Mouse (Mus musculus) thymus, postnatal 14 days (tissue): ENCODE data around the gene Gfra4.

Experiments
- DNase-seq: peaks from one replicate; pipeline ENCODE4 v3.0.0; 2021

The Gfra4 gene

DNA sequence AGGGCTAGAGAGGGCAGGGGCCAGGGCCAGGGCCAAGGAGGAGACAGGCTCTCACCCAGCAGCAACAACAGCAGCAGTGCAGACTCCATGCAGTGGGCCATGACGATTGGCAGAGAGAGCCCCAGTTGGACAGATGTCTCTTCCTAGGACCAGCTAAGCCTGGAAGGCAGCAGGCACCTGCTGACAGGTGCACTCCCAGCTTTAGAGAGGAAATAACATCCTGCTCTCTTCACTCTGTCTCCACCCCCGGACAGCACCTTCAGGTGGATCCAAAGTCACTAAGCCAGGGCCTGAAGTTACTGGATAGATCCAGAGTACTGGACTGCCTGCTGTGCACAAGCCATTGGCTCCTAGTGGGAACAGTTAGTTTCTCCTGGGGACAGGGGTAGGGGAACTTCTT, at the start of gene Gfra4:
Gene Gfra4 (minus strand): TSS at position 101 of the 400 bp plus-strand sequence.
- DNase-seq = no peak

DNA sequence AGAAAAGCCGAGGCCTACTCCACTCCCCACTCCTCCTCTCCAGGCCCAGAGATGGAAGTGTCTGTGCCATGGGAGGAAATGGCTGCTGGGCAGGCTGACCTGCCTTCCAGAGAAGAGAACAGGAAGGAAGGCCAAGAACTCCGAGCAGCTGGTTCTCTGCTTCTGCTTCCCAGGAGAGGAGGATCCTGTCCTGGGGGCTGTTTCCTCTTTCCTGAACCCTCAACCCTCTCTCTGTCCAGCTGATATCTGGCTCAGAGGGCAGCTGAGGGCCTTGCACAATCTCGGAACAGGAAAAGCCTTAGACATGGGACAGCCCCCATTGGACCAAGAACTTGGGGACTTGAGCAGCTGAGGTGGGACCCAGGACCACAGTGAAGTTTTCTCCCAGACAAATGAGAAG, 48.0 kb upstream of the Gfra4 start:
- DNase-seq = no peak

DNA sequence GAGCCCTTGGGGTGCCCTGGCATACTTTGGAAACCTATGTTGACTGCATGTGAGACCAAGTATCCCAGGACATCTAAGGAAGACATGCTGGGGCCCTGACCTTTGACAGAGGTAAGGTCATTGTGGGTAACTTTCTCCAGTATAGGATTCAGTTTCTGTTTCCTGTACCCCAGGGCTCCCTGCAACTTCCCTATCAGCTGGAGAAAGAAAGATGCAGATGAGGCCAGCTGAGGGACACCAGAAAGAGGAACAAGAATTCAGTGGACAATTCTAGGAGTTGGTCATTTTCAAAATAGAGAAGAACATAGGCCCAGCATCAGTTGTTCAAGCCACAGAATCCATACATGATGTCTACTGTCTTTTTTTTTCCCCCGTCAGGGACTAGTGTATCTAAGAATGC, 46.7 kb upstream of the Gfra4 start:
- DNase-seq = no peak

DNA sequence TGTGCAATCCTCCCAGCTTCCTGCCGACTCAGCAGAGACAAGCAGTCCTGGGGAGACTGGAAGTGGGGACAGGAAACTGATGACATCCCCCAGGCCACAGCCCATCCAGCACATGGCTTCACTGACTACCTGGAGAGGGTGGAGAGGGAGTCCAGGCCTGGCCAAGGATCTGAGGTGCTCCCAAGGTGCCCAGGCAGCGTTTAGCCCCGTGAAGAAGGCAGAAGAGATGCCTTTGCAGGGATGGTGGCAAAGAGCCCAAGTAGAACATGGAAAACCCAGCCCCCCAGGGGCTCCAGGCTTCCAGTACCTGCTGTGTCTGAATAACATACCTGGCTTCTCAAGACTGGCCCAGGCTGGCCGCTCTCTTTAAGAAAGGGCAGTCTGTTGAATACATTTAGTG, 45.7 kb upstream of the Gfra4 start:
- DNase-seq = no peak

DNA sequence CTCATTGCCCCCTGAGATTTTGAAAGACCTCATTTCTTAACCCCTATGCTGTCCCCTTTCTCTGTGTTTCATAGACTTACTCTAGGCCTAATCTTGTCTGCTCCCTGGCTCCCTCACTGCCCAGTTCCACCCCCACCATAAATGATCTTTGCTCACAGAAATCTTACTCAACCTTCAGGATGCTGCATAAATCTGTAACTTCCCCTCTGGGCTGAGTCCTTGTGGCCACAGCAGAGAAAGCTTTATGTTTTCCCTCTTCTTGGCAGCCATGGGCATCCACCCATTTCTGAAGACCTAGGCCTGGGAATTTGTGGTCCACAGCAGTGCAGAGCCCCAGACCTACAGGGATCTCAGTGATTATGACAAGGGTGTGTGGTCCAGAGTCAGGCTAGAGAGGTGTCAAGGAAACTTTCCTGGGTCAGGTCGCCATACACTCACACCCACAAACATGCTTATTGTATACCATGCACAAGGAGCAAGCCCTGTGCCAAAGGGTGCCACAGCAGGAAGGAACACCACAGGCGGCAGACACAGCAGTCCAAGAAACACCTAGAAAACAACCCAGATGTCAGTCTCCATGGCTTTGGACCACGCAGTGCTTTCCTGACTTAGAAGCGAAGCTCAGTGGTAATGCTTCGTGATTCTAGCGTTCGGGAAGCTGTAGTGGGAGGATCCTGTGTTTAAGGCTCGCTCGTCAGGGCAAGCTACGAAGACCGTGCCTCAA, 43.9 kb upstream of the Gfra4 start, which contains the start of gene Siglec1:
Gene Siglec1 (minus strand): TSS at position 99 of the 724 bp plus-strand sequence.
- DNase-seq = no peak

DNA sequence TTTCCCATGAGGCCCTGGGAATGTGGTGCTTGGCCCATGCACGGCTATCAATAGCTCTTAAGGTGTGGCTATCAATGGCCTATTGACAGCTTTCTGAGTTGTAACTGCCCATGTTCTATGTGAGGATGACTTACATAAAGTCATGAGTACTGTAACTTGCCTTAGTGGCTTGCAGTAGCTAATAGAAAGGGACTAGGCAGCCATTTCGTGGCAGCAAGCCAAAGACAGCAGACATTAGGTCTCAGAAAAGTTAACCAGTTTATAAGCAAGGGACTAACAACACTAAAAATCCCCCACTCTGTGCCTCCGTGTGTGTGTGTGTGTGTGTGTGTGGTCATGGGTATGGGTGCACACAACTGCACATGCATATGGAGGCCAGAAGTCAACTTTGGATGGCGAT, 41.3 kb upstream of the Gfra4 start:
- DNase-seq = no peak

DNA sequence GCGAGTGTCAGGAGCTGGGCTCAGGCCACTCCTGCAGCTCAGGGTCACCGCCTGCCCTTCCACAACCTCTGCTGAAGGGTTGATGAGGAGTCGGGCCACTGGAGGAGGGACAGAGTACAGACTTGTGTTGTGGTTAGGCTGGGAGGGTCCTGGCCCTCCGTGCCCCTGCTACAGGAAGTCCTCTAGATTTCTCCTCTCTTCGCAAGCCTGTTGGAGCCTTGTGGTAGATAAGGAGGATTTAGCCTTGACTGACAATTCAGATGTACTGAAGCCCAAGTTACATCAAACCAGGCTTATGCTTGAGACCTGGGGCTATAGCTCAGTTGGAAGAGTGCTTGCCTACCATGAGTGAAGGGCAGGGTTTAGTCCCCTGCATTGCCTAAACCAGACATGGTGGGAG, 37.6 kb upstream of the Gfra4 start:
- no peak for DNase-seq

DNA sequence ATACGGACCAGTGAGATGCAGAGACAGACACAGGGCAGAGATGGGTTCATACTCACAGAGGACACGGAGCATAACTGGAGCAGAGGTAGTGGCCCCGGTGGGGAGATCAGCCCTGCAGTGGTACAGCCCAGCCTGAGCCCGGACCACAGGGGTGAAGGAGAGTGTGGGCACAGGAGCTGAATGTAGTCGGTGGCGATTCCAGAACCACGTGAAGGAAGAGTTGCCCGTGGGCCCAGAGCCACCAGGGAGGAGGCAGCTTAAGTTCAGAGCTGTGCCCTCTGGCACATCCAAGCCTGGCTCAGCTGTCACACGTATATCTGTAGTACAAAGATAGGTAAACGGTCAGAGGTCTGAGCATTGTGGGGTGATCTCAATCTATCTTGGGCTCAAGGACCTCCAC, 29.6 kb upstream of the Gfra4 start:
- DNase-seq = no peak

DNA sequence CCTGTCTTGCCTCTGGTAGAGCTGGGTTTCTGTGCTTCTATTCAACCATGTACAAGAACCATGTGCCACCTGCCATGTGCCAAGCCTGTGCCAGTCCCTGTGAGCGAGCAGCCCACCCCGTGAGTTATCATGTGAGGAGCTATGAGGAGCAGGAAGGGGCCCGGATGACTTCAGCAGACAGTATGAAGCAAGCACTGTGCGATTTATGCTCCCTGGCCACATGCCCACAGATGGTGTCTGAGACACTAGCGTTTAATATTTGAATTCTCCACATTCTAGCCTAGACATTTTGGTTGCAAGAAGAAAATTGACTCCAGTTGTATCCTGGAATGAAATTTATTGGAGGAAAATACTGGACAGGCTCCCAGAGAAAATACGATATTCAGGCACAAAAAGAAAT, 24.6 kb upstream of the Gfra4 start:
- no peak for DNase-seq

DNA sequence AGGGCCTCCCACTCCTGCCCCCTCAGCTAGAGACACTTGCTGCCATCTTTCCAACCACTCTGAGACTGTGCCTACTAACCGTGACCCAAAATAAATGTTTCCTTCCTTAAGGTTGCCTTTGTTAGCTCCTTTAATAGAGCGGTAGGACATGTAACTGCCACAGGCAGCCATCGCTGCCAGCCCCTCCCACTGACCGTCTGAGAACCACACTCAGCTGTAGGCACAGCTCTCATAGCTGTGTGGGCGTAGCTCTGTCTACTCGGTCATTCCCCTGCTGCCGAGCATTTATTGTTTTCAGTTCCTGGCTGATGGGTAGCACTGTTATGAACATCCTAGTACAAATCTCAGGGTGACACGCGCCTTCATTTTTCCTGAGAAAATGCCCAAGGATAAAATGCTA, 23.5 kb upstream of the Gfra4 start:
- DNase-seq = no peak

DNA sequence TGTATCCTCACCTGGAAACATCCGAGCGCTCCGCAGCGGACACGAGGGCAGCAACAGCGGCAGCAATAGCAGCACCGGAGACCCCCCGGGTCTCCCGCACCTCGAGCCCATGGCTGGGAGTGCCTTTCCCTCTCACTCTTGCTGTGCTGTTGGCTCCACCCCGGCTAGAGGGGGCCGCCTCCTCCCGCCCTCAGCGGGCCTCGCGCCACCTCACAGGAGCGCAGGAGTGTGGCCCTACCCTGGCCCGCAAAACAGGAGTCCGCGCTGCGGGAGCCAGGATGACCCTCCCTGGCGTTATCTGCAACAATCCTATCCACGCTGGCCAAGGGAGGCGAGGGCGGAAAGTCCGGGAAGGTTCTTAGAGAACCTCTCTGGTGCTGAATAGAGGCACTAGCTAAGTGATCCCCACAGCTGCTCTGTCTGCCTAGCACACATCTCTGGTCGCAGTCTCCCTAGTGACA, 20.5 kb upstream of the Gfra4 start, which contains the start of gene Adam33:
Gene Adam33 (minus strand): TSS at position 411 of the 461 bp plus-strand sequence.
- no peak for DNase-seq

DNA sequence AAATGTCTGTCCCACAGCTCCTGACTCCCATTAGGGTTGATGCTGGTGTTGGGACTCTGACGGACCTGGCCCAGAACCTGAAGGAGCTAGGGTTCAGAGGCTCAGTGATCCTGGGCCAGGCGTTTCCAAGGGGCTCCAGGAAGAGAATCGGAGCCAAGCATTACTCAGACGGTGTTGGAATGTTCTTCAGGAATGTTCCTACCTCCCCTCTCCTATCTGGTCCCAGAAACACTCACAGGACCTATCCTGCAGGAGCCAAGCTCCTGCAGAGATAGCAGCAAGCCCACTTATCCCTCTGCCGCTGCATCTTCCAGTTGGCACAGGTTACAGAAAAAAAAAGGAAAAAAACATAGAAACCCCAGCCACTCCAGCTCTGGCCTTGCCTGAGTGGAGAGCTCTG, 18.7 kb upstream of the Gfra4 start:
- DNase-seq = no peak

DNA sequence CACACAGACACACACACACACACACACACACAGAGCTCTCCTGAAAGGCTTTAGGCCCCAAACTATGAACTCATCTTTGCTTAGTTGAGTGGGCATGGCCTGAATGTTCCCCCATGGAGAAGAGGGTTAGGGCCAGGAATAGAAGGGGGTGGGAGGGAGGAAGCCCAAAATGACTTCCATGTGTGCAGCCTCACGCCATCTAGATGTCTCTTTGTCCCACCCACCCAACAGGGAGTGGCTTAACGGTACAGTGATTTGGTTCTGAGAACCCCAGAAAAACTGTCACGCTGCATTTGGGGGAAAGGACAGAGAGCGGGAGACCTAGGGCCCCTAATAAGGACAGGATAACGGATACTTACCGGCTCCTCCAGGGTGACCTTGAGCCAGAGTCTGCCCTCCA, 17.9 kb upstream of the Gfra4 start:
- DNase-seq = no peak

DNA sequence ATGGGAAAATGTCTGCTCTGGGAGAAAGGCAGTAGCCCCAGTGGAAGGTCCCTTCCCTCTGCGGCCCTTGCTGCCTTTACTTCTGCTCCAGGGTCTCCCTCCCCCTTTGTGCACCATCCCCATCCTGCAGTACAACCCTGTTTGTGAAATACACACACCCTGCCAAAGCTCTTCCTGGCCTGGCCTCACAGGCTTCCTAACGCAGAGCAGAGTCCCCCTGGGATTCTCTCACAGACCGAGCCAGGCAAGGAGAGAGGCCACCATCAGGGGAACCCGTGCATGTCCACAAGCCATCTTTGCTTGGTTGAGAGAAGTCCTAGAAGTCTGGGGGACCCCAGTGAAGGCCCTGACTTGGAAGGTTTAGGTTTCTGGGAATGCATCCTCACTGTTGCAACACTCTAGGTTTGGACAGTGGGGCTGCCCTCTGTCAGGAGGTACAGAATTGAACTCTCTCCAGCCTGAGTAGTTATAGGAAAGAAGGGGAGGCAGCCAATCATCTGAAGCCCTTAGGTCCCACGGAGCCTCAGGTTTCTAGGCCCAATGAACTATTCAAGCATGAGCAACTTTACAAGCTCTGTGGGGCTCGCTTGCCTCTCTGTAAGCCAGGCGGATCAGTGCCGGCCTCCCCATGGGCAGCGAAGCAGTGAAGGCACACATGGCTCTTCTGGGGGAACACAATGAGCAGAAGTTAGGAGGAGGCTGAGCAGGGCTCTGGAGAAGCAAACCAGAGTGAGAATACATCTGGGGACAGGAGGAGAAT, 17.1 kb upstream of the Gfra4 start:
- DNase-seq = no peak

DNA sequence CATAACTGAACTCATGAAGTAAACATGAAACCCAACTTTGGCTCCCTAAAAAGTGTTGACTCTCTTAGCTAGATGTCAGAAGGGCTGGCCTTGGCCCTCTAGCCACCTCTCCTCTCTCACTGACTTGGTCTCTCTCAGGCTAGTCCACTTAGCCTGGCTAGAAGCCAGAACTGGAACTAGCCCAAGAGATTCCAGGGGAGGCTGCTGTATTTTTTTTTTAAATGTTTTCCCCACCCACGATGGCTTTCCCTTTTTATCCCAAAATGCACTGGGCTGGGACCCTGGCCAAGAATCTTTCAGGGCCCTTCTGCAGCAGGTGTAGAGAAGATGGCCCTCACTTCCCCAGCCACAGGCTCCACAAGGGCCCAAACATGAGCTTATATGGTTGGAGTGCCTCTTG, 16.5 kb upstream of the Gfra4 start:
- DNase-seq = no peak

DNA sequence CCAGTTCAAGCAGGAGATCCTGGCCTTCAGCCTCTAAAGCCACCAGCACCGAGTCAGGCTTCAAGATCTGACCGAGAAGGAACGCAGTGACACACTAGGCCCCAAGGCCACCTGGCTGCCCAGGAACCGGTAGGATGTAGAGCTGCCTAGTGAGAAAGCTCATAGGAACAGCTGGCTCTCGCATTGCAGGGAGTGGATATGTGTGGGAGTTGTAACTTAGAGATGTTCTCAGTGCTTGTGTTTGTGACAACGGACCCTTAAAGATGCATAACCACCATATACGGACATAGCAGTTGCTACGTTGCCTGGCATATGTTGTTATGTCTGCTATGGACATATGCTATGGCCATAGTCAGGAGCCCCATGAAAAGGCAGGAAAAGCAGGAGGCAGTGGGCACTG, 15.8 kb upstream of the Gfra4 start:
- no peak for DNase-seq

DNA sequence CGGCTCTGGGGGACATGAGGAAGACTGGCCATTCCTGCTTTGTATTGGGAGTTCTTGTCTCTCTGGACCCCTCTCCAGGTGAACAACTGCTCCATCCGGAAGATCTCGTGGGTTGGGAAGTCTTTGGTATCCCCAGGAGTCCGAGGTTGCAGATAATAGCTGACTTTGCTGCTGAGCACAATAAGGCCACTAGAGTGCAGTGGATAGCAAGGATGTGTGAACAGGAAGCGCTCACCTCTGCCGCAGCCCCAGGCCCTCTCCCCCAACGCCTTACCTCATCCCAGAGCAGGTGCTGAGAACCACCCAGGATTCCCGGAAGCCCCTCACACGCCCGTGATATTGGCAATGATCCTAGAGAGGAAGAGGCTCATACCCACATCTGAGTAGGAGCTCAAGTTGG, 13.3 kb upstream of the Gfra4 start:
- peak; percentile 30 for DNase-seq

DNA sequence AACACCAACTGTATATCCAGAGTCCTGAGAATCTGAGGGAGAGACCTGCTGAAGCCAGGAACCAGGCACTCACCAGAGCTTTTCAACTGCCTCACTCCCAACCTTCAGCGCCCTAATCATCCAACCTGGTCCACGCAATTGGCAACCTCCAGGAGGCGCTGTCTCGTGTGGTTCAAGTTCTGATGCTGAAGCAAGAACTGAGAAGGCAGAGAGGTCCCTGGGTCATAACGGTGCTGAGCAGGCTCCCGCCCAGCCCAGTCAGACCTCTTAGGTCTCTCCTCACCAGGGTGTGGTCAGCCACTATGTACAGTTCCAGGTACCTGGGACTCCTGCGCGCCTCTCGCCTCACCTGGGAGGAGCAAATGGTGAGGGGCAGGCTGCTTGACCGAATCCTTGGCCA, 12.7 kb upstream of the Gfra4 start:
- DNase-seq = peak; percentile 58

DNA sequence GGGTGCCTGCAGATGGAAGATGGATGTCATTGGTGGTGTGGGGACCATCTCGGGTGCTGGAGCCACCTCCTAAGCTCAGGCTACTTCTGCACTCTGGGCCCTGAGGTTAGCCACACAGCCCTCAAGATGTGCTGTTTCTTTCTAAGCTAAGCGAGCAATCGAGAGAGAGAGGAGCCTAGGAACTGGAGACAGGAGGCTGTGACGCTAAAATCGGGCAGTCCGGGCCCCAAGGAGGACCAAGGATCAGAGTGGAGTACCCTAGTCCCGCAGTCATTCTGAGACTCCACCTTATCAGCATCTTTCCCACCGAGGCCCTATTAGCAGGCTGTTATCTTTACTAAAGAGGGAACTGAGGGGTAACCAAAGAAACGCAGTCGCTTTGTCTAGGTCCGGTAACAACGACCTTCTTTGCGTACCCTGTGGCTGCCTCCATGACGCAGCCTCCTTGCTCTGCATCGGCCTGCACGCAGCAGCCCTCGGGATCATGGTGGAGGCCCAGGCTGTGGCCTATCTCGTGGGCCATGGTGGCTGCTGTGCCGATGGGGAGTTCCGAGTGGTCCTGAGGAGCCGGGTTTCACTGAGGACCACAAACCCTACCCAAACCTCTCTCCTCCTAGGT, 11.9 kb upstream of the Gfra4 start:
- DNase-seq = no peak

DNA sequence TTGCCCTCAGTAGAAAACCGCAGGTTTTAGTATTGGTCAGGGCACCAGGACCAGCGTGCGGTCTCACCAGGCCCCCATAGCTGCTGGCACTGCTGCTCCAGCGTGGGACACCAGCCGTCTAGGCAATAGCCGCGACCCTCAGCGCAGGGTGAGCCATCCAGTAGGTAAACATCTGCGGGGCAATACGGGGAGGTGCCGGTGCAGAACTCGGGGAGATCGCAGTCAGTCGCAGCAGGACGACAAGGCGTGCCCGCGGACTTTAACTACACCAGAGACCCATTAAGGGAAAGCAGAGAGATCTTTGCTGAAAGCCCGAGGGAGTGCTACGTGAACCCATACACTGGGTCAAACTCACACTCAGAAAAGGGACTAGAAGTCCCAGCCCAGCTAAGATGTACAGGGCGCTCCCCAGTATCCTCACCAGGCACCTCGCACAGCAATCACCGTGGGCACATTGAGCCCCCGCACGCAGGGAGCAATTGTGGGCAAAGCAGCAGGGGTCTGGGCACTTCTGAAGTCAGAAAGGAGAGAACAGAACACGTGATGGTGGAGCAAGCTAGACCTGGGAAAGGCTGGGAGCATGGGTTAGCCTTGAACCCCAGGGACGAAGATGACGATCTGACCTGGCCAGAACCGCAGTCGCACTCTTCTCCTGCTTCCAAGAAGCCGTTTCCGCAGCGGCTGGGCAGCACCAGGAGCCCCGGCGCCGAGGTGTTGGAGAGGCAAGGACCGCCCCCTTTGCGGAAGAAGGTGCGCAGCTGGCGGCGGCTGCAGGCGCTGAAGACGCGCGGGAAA, 11.2 kb upstream of the Gfra4 start:
- DNase-seq = peak; percentile 30

DNA sequence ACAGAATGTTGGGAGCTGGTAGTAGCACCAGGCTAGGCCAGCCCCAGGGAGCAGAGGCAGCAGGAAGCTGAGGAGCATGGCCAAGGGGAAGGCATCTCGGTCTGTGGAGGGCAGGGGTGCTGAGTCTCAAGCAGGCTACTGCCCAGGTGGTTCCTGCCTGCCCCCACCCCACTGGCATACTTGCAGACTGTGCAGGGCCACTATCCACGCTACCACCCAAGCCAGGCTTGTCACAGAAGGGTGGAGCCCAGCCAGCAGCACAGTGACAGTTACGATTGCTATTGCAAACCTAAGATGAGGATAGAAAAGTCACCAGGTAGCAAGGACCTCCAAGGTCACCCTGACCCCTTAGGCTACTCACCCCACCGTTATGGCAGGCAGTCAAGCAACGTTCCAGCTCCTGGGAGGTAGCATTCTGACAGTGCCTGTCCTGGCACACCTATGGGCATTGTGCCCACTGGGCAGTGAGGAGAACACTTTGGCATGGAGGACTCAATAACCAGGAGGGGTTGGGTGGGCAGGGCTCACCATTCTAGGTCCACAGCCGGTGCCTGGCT, 10.1 kb upstream of the Gfra4 start:
- no peak for DNase-seq

DNA sequence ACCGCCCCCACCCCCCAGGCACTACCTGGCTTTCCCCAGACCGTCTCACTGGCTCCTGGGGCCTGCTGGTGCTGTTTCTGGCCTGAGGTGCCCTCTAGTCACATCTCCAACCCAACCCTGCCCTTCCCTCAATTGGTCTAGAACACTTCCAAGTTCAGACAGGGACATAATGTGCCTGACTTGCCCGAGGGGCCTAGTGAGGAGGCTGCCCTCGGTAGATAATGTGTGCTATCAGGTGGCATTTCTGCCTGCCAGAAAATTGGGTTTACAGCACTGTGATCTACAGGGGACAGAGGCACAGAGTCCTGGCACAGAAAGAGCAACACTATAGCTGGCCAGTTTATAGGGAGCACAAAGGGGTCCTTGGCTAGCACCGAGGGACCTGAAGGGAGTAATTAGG, 9.2 kb upstream of the Gfra4 start:
- no peak for DNase-seq

DNA sequence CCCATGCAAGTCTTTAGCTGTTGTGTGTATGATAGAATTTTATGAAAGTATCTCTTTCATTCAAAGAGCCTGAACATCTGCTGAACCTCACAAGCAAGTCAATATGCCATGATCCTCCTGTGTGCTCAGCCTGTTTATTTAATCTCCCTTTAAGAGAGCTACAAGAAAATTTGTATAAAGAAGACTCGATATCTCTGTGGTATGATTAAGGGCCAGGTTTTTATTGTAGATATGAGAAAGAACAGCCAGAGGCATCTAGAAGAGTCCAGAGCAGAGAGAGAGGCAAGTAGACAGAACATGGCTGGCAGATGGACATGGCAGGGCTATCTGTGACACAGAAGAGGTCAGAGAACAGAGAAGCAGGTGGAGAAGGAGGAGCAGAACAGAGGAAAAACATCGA, 3.1 kb upstream of the Gfra4 start:
- no peak for DNase-seq
